Mouse (Mus musculus): Measurements from ENCODE around the gene Hs6st1.

Hs6st1 gene

GRCm38 (mm10) chr1:36072588-36073556, 4.7 kb downstream of the Hs6st1 start:
- ChIA-PET CTCF (no interaction called here), POLR2A (interaction anchor here in 3 of 4 experiments (0.5 to 42.6 kb wide), 11 partner anchors 1 to 223 kb away, joined by 3 to 819 read pairs (median 6); partner anchors contain the start of gene Hs6st1 (in 1 of the 3))

DNA sequence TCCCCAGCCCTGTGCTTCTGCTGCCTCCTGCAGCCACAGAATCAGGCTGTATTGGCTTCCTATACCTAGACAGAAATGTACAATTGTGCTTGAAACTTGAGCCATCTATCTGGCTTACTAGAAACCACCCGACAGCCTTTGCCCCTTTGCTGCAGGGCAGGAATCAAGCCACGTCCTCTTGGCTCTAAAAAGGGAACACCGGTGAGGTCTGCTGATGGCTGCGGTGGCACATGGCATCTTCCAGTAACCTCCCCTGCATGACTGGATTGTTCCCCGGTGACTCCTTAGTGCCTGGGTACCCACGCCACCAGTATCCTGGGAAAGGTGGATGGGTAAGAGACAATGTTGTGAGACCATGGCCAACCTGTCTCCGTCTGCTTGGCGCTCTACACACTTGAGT, 5.4 kb downstream of the Hs6st1 start:
- ChIA-PET POLR2A (interaction anchor here in 3 of 4 experiments (0.9 to 42.6 kb wide), 11 partner anchors 0 to 60 kb away, joined by 3 to 819 read pairs (median 7); partner anchors contain the start of gene Hs6st1 (in 1 of the 3)), CTCF (no interaction called here)

- POLR2A ChIA-PET: interaction anchor here in 3 of 4 experiments (0.5 to 42.6 kb wide), 19 partner anchors 0 to 250 kb away, joined by 3 to 819 read pairs (median 6); partner anchors contain the start of gene Hs6st1 (in 2 of the 3)
- CTCF ChIA-PET: no interaction called here
These were observed 6.0 kb downstream of the Hs6st1 start for GRCm38 (mm10) chr1:36074197-36074596.

- ChIA-PET POLR2A (interaction anchor here in 3 of 4 experiments (0.5 to 42.6 kb wide), 24 partner anchors 1 to 251 kb away, joined by 3 to 819 read pairs (median 4); partner anchors contain the start of gene Hs6st1 (in 2 of the 3)), CTCF (interaction anchor here in 1 of 4 experiments (1.1 kb wide), 1 partner anchor 235 kb away, joined by 6 read pairs; no protein-coding TSS in a partner anchor)
These were observed 6.8 kb downstream of the Hs6st1 start for GRCm38 (mm10) chr1:36074968-36075367.

DNA sequence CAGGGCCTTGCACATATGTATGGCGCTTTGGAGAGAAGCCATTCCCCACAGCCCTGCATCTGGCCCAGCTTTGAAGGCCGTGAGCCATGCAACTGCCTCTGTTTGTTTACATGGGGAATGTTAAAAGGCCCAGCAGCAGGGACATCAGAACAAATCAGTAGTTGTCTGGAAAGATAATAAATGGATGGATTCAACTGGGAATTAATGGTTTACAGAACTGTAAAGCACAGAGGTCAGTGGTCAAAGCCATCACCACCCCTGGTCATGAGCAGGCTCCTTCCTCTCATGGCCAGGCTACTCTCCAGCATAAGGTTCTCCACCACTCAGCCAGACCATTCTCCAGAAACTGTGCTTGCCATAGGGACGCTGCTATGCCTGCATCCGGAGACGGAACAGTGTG, 7.5 kb downstream of the Hs6st1 start:
- ChIA-PET CTCF (interaction anchor here in 1 of 4 experiments (1.1 to 1.2 kb wide), 2 partner anchors 236 kb away, joined by 3 to 6 read pairs; no protein-coding TSS in a partner anchor), POLR2A (interaction anchor here in 3 of 4 experiments (0.6 to 42.6 kb wide), 23 partner anchors 2 to 483 kb away, joined by 3 to 819 read pairs (median 5); partner anchors contain the start of gene Hs6st1 (in 2 of the 3))

DNA sequence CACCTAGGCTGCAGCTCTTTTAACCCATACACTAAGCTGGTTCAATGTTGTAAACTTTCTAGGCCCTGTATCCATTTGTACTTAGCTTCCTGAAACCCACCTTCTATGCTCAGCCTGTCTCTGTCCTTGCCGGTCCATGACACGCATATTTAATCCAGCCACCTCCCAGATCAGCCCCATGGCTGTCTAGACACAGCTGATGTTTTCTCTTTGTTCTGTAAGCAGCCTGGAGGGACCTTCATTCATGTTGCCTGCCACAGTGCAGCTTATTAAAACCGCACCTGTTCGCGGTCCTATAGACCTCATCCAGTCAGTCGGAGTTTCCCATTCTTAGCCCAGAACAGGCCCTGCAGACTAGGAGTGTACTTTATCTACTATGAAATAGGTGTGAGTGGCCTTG, 8.9 kb downstream of the Hs6st1 start:
- POLR2A ChIA-PET: interaction anchor here (0.5 to 42.6 kb wide), 22 partner anchors 3 to 1518 kb away, joined by 3 to 819 read pairs (median 5); partner anchors contain the start of gene Hs6st1 (in 2 of the 4)
- CTCF ChIA-PET: interaction anchor here in 3 of 4 experiments (0.6 to 1.2 kb wide), 2 partner anchors 57 to 238 kb away, joined by 3 to 7 read pairs (median 4); no protein-coding TSS in a partner anchor

DNA sequence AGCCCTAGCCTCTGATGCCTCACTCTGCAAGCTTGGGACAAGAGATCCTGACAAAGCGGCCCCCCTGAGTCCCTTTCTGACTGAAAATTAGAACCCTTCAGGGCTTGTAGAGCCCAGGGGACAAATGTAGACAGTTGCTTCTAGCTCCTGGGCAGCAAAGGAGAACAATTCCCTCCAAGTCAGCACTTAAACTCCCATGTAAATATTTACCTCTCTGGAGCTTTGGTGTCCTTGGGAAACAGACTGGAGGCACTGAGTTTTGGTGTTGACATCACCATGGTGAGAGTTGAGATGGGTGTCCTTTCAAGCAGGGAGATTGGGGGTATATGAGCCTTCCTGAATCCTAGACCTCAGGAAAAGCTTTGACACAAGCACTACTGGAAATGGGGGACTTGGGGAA, 10.1 kb downstream of the Hs6st1 start:
- ChIA-PET POLR2A (interaction anchor here in 3 of 4 experiments (0.6 to 42.6 kb wide), 18 partner anchors 4 to 134 kb away, joined by 3 to 819 read pairs (median 4); partner anchors contain the start of gene Hs6st1 (in 3 of the 3)), CTCF (interaction anchor here in 2 of 4 experiments (0.6 to 1.2 kb wide), 2 partner anchors 62 to 239 kb away, joined by 3 to 4 read pairs; no protein-coding TSS in a partner anchor)

DNA sequence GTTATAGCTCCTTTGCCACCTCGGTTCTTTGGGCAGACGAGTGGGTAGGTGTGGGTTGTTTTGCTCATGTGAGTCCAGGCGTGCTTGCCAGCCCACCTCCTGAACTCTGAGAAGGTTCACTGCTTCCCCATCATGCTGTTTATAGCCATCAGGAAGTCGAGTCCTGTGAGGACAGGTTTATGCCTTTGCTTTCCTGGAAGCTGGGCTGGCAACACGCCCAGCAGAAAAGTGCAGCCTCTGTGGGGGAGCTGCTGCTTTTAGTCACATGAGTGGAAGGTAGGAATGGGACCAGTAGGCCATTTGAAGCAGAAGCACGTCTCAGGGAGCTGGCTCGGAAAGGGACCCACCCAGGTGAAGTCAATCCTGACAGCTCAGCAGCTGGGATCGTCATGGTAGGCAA, 11.5 kb downstream of the Hs6st1 start:
- CTCF ChIA-PET: no interaction called here
- POLR2A ChIA-PET: interaction anchor here in 3 of 4 experiments (0.8 to 42.6 kb wide), 12 partner anchors 6 to 203 kb away, joined by 3 to 819 read pairs (median 10); partner anchors contain the start of gene Hs6st1 (in 3 of the 3)

- ChIA-PET POLR2A (interaction anchor here in 3 of 4 experiments (1.1 to 42.6 kb wide), 9 partner anchors 7 to 135 kb away, joined by 3 to 819 read pairs (median 4); partner anchors contain the start of gene Hs6st1 (in 2 of the 3)), CTCF (no interaction called here)
These were observed 12.8 kb downstream of the Hs6st1 start for GRCm38 (mm10) chr1:36080974-36081373.

DNA sequence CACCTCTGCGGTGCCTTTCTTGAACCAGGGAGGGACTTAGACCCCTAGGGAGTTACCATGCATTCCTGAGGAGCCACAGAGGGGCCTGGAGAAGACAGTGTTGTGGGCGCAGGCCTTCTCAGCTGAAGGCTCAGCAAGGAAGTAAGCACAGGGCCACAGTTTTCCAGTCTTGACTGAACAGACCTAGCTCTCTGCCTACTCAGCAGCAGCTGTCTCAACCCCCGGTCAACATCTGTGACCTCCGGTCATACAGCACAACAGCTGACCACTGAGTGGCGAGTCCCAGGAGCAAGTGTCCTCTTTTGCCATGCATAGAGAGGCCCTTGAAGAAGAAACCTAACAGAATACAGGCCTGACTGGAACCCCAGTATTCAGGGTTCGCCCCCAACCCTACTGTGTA, 14.0 kb downstream of the Hs6st1 start:
- CTCF ChIA-PET: no interaction called here
- POLR2A ChIA-PET: interaction anchor here in 2 of 4 experiments (1.0 to 42.6 kb wide), 6 partner anchors 8 to 18 kb away, joined by 3 to 819 read pairs (median 4); partner anchors contain the start of gene Hs6st1 (in 1 of the 2)

DNA sequence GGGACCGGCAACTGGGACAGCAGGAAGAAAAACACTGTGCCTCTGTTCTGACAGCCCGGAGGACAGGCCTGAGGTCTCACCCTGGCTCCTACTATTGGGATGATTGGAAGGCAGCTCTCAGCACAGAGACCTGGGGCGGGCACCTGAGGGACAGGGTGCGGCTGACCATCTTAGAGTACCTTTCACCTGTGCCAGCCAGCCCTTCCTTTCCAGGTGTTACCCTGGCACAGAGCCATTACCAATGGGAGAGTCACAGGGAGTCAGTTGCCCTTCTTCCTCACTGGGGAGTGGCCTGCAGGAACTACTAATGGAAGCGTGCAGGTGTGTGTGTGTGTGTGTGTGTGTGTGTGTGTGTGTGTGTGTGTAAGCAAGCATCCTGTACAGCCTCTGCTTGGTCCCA, 15.4 kb downstream of the Hs6st1 start:
- CTCF ChIA-PET: interaction anchor here in 2 of 4 experiments (0.7 to 1.3 kb wide), 2 partner anchors 244 to 467 kb away, joined by 3 read pairs; no protein-coding TSS in a partner anchor
- POLR2A ChIA-PET: interaction anchor here in 3 of 4 experiments (0.6 to 42.6 kb wide), 9 partner anchors 8 to 70 kb away, joined by 3 to 819 read pairs (median 4); partner anchors contain the start of gene Hs6st1 (in 3 of the 3)

DNA sequence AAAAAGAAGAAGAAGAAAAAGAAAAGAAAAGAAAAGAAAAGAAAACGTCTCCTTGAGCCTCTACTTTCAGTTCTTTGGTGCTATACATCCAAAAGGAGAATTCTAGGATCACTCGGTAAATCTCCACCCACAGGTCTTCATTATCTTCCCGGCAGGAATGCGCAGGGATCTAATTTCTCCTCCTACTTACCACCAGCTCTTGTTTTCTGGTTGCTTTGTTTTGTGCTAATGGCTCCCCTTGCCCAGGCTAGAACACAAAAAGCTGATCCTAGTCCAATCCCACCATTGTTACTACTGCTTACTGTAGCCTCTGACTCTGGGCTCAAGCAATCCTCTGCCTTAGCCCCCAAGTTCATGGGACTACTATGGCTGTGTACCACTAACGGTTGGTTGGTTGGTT, 16.9 kb downstream of the Hs6st1 start:
- CTCF ChIA-PET: interaction anchor here in 3 of 4 experiments (0.7 to 1.5 kb wide), 3 partner anchors 49 to 329 kb away, joined by 3 to 7 read pairs (median 6); no protein-coding TSS in a partner anchor
- POLR2A ChIA-PET: interaction anchor here (0.7 to 42.6 kb wide), 19 partner anchors 6 to 1529 kb away, joined by 3 to 819 read pairs (median 4); partner anchors contain the start of gene Hs6st1 (in 2 of the 4)

- POLR2A ChIA-PET: interaction anchor here (0.6 to 42.6 kb wide), 16 partner anchors 3 to 1253 kb away, joined by 3 to 819 read pairs (median 8); partner anchors contain the start of gene Hs6st1 (in 2 of the 4)
- CTCF ChIA-PET: interaction anchor here in 1 of 4 experiments (0.6 kb wide), 1 partner anchor 8 kb away, joined by 3 read pairs; no protein-coding TSS in a partner anchor
These were observed 20.2 kb downstream of the Hs6st1 start for GRCm38 (mm10) chr1:36088367-36088766.

GRCm38 (mm10) chr1:36089481-36089880, 21.3 kb downstream of the Hs6st1 start:
- ChIA-PET CTCF (interaction anchor here in 2 of 4 experiments (0.6 to 1.6 kb wide), 5 partner anchors 15 to 1893 kb away, joined by 3 to 7 read pairs (median 4); no protein-coding TSS in a partner anchor), POLR2A (interaction anchor here in 3 of 4 experiments (0.6 to 42.6 kb wide), 32 partner anchors 2 to 495 kb away, joined by 3 to 819 read pairs (median 4); partner anchors contain the start of gene Hs6st1 (in 2 of the 3))

GRCm38 (mm10) chr1:36090011-36090721, 22.0 kb downstream of the Hs6st1 start:
- ChIA-PET POLR2A (interaction anchor here in 3 of 4 experiments (0.6 to 42.6 kb wide), 26 partner anchors 1 to 496 kb away, joined by 3 to 819 read pairs (median 4); partner anchors contain the start of gene Hs6st1 (in 2 of the 3)), CTCF (interaction anchor here in 2 of 4 experiments (0.6 to 1.6 kb wide), 4 partner anchors 225 to 1892 kb away, joined by 3 to 7 read pairs (median 4); no protein-coding TSS in a partner anchor)

DNA sequence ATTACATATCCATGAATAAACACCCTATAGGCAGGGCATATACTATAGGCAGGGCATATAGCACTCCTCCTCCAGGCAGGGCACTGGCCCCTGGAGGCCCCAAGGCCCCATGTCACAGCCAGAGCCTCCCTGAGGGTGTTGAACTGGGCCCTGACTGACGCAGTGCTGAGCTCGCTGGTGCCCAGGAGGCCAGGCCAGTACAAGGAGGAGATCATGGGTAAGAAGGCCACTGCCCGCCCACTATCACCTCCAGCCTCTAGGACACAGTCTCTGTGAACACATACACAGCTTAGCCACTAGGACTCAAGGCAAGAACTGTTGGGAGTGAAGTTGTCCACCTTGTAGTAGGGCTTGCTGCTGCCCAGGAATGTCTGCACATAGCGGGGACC, 22.5 kb downstream of the Hs6st1 start:
- POLR2A ChIA-PET: interaction anchor here in 3 of 4 experiments (1.0 to 42.6 kb wide), 10 partner anchors 1 to 77 kb away, joined by 3 to 819 read pairs (median 7); partner anchors contain the start of gene Hs6st1 (in 2 of the 3)
- CTCF ChIA-PET: interaction anchor here in 1 of 4 experiments (1.6 kb wide), 1 partner anchor 251 kb away, joined by 4 read pairs; no protein-coding TSS in a partner anchor

GRCm38 (mm10) chr1:36091246-36091645, 23.0 kb downstream of the Hs6st1 start:
- ChIA-PET POLR2A (interaction anchor here in 2 of 4 experiments (1.0 to 42.6 kb wide), 5 partner anchors 0 to 48 kb away, joined by 3 to 819 read pairs (median 20); partner anchors contain the start of gene Hs6st1 (in 1 of the 2)), CTCF (no interaction called here)

Measured in embryonic stem cell, embryonic (primary cell).